Mouse (Mus musculus) lung, postnatal 0 days (tissue): ENCODE results near the gene Gm9970. TPM values are rescaled to one million over a fixed set of nuclear protein-coding genes. Genes with fewer than 3 reads are reported as not detected.
"Not testable (repeated sequence)": the region's sequence is repeated elsewhere in the genome, so short reads cannot be mapped to it uniquely, and the experiment has no call there.

Source experiments
- ATAC-seq: fragments of 200-750 bp; cut with Nextera tagmentation; 2 replicates; pipeline ENCODE4 v1.8.0; 2017; ENCODE audit warnings: moderate library complexity
- DNase-seq: peaks from one replicate; pipeline ENCODE4 v3.0.0-alpha.2; 2016; ENCODE audit warnings: low spot score
- H3K27ac ChIP-seq: fragments of 300-500 bp; sonication (generic); 2 replicates; pipeline ENCODE4 v1.5.1; 2014; ENCODE audit warnings: antibody characterized with exemption, mild to moderate bottlenecking, low read length, mixed read lengths
- H3K27me3 ChIP-seq: fragments of 300-500 bp; sonication (generic); replicated peaks from 2 replicates; pipeline ENCODE4 v1.6.1; 2014; ENCODE audit warnings: low read length, mixed read lengths; ENCODE audit not compliant: insufficient read depth
- H3K36me3 ChIP-seq: fragments of 300-500 bp; sonication (generic); 2 replicates; pipeline ENCODE4 v1.6.1; 2014; ENCODE audit warnings: low read length, mixed read lengths; ENCODE audit not compliant: insufficient read depth
- H3K4me1 ChIP-seq: fragments of 300-500 bp; sonication (generic); 2 replicates; pipeline ENCODE4 v1.6.1; 2014; ENCODE audit warnings: antibody characterized with exemption, low read depth, low read length, mixed read lengths; ENCODE audit not compliant: insufficient read depth
- H3K4me2 ChIP-seq: fragments of 300-500 bp; sonication (generic); replicated peaks from 2 replicates; pipeline ENCODE4 v1.6.1; 2014; ENCODE audit warnings: low read depth, mild to moderate bottlenecking, low read length, moderate library complexity, mixed read lengths
- H3K4me3 ChIP-seq: fragments of 300-500 bp; sonication (generic); 2 replicates; pipeline ENCODE4 v1.5.1; 2014; ENCODE audit warnings: low read depth, low read length
- H3K9ac ChIP-seq: fragments of 300-500 bp; sonication (generic); replicated peaks from 2 replicates; pipeline ENCODE4 v1.6.1; 2014; ENCODE audit warnings: low read depth, mild to moderate bottlenecking
- H3K9me3 ChIP-seq: fragments of 300-500 bp; sonication (generic); 2 replicates; pipeline ENCODE4 v1.6.1; 2016; ENCODE audit warnings: low read length, mixed read lengths
- CTCF ChIP-seq: IDR thresholded peaks from 2 replicates; pipeline ENCODE4 v1.5.1; 2016; ENCODE audit warnings: antibody characterized with exemption, mild to moderate bottlenecking
- EP300 ChIP-seq: IDR thresholded peaks from 2 replicates; pipeline ENCODE4 v1.6.1; 2016; ENCODE audit warnings: antibody characterized with exemption, mild to moderate bottlenecking, control low read depth
- WGBS: fragments of 180-500 bp; shearing (Covaris S2); extraction: QIAGEN DNeasy Blood & Tissue Kit; methylation state at CpG from one replicate; pipeline ENCODE4 v1.1.7; 2014; 5-methylcytosine and 5-hydroxymethylcytosine counted together
- polyA plus RNA-seq: library from polyadenylated mRNA; unstranded; fragments of >200 nt; fragmentation: Nextera tagmentation; extraction: Ambion mirVana; gene quantifications from 2 replicates; pipeline ENCODE4 v1.2.1, GENCODE M21; 2015

The Gm9970 gene
- polyA plus RNA-seq, 1 experiment from 2014 or later, result 0.62 TPM

DNA sequence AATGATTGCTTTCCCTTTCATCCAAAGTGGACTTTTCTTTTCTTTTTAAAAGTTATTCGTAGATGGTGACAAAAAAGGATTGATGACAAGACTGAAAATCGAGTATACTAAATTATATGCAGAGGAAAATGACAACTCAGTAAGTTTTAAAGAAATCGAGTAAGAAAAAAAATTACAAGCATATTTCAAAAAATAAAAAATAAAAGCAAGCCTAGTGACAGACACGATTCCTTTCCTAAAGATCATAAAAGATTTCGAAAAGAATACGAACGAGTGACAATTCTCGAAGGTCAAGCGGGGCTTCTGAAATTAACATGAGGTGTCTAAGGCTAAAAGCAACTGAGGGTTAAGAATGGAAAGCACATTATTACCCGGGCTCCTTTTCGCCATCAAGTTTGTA lies 21.6 kb downstream of the Gm9970 start:
- no peak for ATAC-seq
- peak overlapping the region; percentile 86 for H3K27ac ChIP-seq
- H3K4me1 ChIP-seq, result no peaks in the 10 kb centered on the region; the same call in 1 of the 2 replicates
- DNase-seq, result no peak
- H3K4me2 ChIP-seq, result peak overlapping the region; percentile 96
- no peaks in the 10 kb centered on the region for H3K9me3 ChIP-seq
- no peaks in the 10 kb centered on the region for H3K27me3 ChIP-seq
- peak overlapping the region; percentile 76 for H3K4me3 ChIP-seq
- TF ChIP-seq EP300 (no peak), CTCF (no peak)
- H3K36me3 ChIP-seq, result no peaks in the 10 kb centered on the region
- WGBS, result under 1% methylated on average over 11 of the region's 11 CpGs
- peak overlapping the region; percentile 61; the same call in 1 of the 2 replicates for H3K9ac ChIP-seq

DNA sequence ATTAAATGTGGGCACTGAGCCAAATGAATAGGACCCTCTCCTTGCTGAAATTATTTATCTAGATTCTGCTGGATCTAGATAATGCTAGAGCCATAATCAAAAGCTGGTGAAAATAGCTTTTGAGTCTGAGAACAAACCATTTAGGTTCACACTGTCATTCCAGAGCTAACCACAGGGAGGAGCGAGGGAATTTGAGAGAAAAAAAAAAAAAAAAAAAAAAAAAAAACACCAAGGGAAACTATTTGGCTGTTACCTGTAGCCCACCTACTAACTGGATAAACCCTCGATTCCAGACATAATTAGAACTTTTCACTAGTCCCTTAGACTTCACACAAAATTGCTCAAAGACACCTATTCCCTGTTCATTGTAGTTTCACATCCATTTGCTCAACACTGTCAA lies 22.0 kb downstream of the Gm9970 start:
- no peaks in the 10 kb centered on the region; the same call in 1 of the 2 replicates for H3K4me1 ChIP-seq
- H3K4me3 ChIP-seq, result peak overlapping the region; percentile 76
- TF ChIP-seq CTCF (peak; percentile 56), EP300 (no peak)
- H3K9ac ChIP-seq, result no peak overlapping the region
- H3K27ac ChIP-seq, result 0 out of 2 replicates have a peak overlapping the region, but pooled peaks have one; percentile 2
- H3K27me3 ChIP-seq, result no peaks in the 10 kb centered on the region
- DNase-seq (peak; percentile 66), ATAC-seq (no peak)
- no peaks in the 10 kb centered on the region for H3K9me3 ChIP-seq
- H3K36me3 ChIP-seq, result no peaks in the 10 kb centered on the region
- 2% methylated on average over 2 of the region's 2 CpGs for WGBS
- peak overlapping the region; percentile 96 for H3K4me2 ChIP-seq

DNA sequence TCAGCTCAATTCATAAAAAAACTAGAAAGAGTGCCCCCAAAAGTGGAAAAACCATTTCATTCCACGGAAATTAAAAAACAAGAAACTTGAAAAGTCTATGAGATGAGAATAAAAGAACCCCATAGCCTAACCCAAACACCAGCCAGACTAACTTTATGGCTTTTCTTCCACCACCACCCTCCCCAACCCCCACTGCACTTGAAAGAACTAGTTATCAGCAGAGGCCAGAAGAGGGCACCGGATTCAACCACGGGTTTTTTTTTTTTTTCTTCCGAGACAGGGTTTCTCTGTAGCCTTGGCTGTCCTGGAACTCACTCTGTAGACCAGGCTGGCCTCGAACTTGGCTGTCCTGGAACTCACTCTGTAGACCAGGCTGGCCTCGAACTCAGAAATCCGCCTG lies 22.7 kb downstream of the Gm9970 start:
- H3K4me2 ChIP-seq, result no peak overlapping the region
- no peaks in the 10 kb centered on the region for H3K9me3 ChIP-seq
- peak overlapping the region; percentile 26; the same call in 1 of the 2 replicates for H3K27ac ChIP-seq
- no peak overlapping the region for H3K4me3 ChIP-seq
- ATAC-seq, result no peak
- TF ChIP-seq EP300 (no peak), CTCF (peak; percentile 17)
- no peak for DNase-seq
- no peaks in the 10 kb centered on the region for H3K36me3 ChIP-seq
- H3K4me1 ChIP-seq, result no peaks in the 10 kb centered on the region; the same call in 1 of the 2 replicates
- H3K9ac ChIP-seq, result no peak overlapping the region
- H3K27me3 ChIP-seq, result no peaks in the 10 kb centered on the region
- 26% methylated on average over 5 of the region's 7 CpGs for WGBS

DNA sequence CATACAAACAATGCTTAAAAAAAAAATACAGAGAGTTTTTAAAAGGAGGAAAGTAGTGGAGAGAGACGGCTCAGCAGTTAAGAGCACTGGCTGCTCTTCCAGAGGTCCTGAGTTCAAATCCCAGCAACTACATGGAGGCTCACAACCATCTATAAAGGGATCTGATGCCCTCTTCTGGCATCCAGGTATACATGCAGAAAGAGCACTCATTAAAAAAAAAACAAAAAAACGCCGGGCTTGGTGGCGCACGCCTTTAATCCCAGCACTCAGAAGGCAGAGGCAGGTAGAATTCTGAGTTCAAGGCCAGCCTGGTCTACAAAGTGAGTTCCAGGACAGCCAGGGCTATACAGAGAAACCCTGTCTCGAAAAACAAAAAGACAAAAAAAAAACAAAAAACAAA lies 24.5 kb downstream of the Gm9970 start:
- 85% methylated on average over 6 of the region's 6 CpGs for WGBS
- H3K27ac ChIP-seq, H3K27me3 ChIP-seq, H3K9me3 ChIP-seq, H3K4me2 ChIP-seq, H3K9ac ChIP-seq, ATAC-seq, H3K4me1 ChIP-seq, H3K36me3 ChIP-seq, DNase-seq, H3K4me3 ChIP-seq: not testable (repeated sequence)

DNA sequence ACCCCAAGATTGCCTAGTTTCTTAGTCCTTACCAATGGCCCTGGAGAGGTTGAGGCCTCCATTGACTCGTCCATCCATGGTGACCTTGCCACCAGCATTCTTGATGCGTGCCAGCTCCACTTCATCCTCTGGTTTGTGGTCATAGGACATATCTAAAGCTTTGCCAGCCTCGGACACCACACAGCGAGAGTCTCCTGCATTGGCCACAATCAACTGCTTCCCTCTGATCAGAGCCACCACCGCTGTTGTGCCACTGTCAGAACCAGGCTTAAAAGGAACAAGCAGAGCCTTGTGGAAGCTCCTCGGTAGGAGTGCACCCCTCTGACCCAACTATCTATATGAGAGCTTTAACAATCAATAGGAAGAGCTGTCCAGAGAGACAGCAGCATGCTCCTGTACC lies 36.6 kb downstream of the Gm9970 start:
- Histone ChIP-seq H3K4me2 (no peak overlapping the region), H3K27ac (no peak overlapping the region), H3K9ac (no peak overlapping the region), H3K4me3 (no peak overlapping the region), H3K9me3 (no peaks in the 10 kb centered on the region), H3K4me1 (peaks cover 12% of the 10 kb centered on the region; the same call in 1 of the 2 replicates), H3K36me3 (peaks cover 32% of the 10 kb centered on the region; the same call in 1 of the 2 replicates), H3K27me3 (no peaks in the 10 kb centered on the region)
- DNase-seq (no peak), ATAC-seq (no peak)
- no peak for TF ChIP-seq EP300
- 94% methylated on average over 6 of the region's 6 CpGs for WGBS

DNA sequence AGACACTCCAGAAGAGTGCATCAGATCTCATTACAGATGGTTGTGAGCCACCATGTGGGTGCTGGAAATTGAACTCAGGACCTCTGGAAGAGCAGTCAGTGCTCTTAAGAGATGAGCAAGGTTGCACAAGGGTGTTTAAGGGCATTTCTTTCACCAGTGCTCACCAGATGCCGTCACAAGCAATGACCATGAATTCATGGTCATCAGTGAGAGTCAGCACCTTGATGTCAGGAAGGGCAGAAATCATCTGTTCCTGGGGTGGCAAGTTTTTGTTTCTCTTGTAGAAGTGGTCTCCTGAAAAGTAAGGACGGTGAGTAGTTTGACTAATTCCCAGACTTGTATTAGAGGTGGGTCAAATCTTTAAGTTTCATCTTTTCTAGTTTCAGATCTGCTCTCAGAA lies 37.2 kb downstream of the Gm9970 start:
- Histone ChIP-seq H3K4me1 (peaks cover 12% of the 10 kb centered on the region; the same call in 1 of the 2 replicates), H3K27me3 (no peaks in the 10 kb centered on the region), H3K27ac (no peak overlapping the region), H3K9me3 (no peaks in the 10 kb centered on the region), H3K4me3 (no peak overlapping the region), H3K36me3 (peaks cover 38% of the 10 kb centered on the region; the same call in 1 of the 2 replicates), H3K4me2 (no peak overlapping the region), H3K9ac (no peak overlapping the region)
- DNase-seq, result no peak
- 91% methylated on average over 2 of the region's 2 CpGs for WGBS
- no peak for TF ChIP-seq CTCF
- no peak for TF ChIP-seq EP300
- ATAC-seq, result no peak

DNA sequence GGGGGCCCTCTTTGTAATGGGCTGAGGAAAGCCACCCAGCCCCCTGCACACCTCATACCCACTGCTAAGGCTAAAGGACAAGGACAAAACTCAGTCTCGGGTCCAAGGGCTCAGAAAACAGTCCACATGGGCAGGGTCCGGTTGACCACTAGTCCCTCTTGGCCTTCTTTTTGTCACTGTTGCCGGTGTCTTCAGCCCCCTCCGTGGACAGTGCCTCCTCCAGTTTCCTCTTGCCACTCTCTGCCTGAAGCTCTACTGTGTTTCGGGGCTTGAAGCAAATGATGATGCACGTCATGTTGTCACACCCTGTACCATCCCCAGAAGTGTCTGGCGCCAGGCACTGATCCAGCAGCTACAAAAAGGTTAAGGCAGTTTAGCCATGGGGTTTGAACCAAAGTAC lies 38.1 kb downstream of the Gm9970 start:
- 86% methylated on average over 7 of the region's 7 CpGs for WGBS
- DNase-seq, result no peak
- Histone ChIP-seq H3K27me3 (no peaks in the 10 kb centered on the region), H3K4me3 (no peak overlapping the region), H3K9ac (no peak overlapping the region; the same call in 1 of the 2 replicates), H3K27ac (peak overlapping the region; percentile 85), H3K36me3 (peaks cover 47% of the 10 kb centered on the region), H3K4me2 (peak overlapping the region; percentile 71), H3K9me3 (no peaks in the 10 kb centered on the region), H3K4me1 (peaks cover 12% of the 10 kb centered on the region; the same call in 1 of the 2 replicates)
- TF ChIP-seq EP300 (no peak), CTCF (no peak)
- no peak for ATAC-seq
